Mouse (Mus musculus): ENCODE results near the gene Bpifb5. TPM values are rescaled to one million over a fixed set of nuclear protein-coding genes. Genes with fewer than 3 reads are reported as not detected.
"Not testable (repeated sequence)": the region's sequence is repeated elsewhere in the genome, so short reads cannot be mapped to it uniquely, and the experiment has no call there.

Bpifb5 gene
- not detected for total RNA-seq (2021)
- long read RNA-seq: 0 reads

- DNase-seq (ENCODE audit: low spot score in 2 of 2): no peak
Measured at GRCm38 (mm10) chr2:154223265-154223916, at the start of gene Bpifb5. Gene Bpifb5 (plus strand): TSS chr2:154223742.

DNA sequence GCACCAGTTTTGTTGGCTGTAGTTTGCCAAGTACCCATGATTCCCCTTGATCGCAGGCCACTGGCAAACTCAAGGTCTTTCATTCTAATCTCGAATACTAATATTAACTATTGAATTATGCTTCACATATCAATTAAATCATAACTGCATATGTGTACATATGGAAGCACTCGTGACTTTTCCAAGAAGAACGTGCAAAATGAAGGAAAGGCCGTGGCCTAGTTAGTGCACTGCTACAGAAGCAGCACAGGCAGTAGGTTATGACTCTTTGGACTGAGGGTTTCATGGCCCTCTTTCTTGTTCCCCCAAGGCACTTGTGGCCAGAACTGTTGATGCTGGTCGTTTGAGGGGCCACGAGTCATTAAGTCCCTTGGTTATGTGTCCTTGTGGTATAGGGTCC, 41.6 kb upstream of the Bpifb5 start:
- not testable (repeated sequence) for DNase-seq (ENCODE audit: low spot score in 2 of 2)

- DNase-seq (ENCODE audit: low spot score in 2 of 2): not testable (repeated sequence)
Measured at GRCm38 (mm10) chr2:154183061-154183460, 40.5 kb upstream of the Bpifb5 start.

- no peak for DNase-seq (ENCODE audit: low spot score in 2 of 2)
Measured at GRCm38 (mm10) chr2:154185319-154185718, 38.2 kb upstream of the Bpifb5 start.

GRCm38 (mm10) chr2:154185748-154186147, 37.8 kb upstream of the Bpifb5 start:
- DNase-seq (ENCODE audit: low spot score in 2 of 2): no peak

DNA sequence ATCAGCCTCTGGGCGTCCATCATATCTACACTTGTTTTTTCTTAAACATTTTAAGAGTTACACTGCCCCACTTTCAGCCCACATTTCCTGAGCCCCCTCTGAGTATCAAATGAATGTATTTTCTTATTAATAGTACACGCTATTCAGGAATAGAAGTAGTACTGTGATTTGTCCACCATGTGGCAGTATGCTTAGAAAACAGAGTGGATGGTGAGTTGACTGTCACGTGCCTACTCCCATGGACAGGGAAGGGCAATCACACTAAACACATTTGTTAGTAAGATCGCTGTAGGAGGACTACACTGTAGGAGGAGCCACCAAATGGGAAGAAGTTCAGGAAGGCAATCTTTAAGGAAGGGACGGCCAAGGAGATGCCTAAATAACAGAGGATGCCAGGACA, 36.1 kb upstream of the Bpifb5 start:
- no peak for DNase-seq (ENCODE audit: low spot score in 2 of 2)

GRCm38 (mm10) chr2:154189877-154190434, 33.6 kb upstream of the Bpifb5 start:
- no peak for DNase-seq (ENCODE audit: low spot score in 2 of 2)

DNA sequence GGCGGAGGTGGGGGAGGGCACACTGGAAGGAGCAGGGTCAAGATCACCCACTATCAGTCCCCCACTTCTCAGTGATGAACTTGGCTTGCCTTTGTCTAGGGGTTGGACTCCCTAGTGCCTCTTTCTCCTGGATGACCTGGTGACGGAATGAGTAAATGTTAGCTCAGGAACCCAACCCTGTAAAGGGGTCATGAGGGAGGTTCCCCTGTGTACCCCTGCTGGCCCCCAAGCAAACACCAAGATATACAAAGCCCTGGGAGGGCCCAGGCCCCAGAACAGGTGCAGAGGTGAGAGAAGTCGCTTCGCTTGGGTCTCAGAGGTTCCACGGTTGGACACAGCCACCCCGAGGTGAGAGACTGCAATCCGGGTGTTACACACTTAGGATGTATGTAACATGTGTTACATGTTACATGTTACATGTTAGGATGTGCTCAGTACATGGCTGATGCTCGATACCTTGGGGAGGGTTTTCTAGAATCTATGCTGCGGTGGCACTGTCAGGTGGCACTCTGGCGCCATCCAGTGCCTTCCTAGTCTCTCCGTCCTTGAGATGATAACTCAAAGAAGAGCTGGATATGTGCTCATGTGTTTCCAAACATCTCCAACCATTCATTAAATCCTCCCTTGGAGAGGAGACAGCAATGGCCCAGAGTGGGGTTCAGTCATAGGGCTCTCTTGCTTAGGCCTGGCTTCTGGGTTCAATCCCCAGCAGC, 32.8 kb upstream of the Bpifb5 start, which contains the start of gene Bpifb1:
Gene Bpifb1 (plus strand): TSS at position 273 of the 713 bp plus-strand sequence.
- DNase-seq (ENCODE audit: low spot score in 2 of 2): no peak

DNA sequence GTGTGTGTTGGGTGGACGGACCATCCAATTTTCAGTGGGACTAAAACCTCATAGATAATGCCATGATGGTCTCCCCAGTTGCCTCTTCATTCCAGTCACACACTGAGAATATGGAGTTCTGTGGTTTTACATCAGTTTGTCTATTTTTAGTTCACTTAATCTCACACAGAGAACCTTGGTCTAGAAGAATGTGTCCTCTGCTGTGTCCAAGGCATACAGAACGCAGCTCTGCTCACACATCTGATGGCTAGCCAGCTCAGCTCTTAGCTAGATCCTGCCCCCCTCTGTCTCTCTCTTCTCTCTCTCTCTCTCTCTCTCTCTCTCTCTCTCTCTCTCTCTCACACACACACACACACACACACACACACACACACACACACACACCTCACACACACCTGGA, 31.4 kb upstream of the Bpifb5 start:
- no peak for DNase-seq (ENCODE audit: low spot score in 2 of 2)

DNA sequence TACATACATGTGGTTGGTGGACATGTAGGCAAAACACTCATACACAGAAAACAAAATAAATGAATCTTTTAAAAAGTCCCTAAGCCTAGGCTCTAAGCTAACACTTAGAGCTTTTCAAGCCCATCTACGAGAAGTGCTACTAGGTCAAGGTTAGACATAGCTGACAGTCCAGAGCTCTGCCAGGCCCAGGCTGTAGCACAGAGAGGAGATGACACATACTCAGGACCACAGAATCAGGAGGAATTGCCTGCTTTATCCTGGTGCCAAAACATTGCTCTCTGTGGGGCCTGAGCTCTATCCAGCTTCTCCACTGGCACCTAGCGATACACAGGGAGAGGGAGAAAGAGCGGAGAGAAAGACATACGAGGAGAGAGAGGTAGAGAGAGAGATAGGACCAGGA, 30.5 kb upstream of the Bpifb5 start:
- no peak for DNase-seq (ENCODE audit: low spot score in 2 of 2)

GRCm38 (mm10) chr2:154193994-154194504, 29.5 kb upstream of the Bpifb5 start:
- DNase-seq (ENCODE audit: low spot score in 2 of 2): no peak

GRCm38 (mm10) chr2:154197036-154197435, 26.5 kb upstream of the Bpifb5 start:
- DNase-seq (ENCODE audit: low spot score in 2 of 2): no peak

DNA sequence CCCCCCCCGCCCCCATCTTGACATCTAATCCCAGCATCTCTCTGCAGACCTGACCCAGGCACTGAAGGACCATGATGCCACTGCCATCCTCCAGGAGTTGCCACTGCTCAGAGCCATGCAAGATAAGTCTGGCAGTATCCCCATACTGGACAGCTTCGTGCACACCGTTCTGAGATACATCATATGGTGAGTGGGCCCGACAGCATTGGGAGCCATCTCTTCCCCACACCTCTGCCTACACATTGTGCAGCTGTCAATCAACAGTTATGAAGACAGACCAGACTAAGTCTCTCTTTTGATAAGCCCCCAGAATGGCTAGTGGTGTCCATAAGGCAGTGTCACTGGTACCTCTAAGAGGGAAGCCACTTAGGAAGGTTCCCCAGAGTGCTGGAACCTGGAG, 18.9 kb upstream of the Bpifb5 start:
- DNase-seq (ENCODE audit: low spot score in 2 of 2): peak in 1 of 2 experiments; percentile 44

GRCm38 (mm10) chr2:154206908-154207307, 16.6 kb upstream of the Bpifb5 start:
- no peak for DNase-seq (ENCODE audit: low spot score in 2 of 2)

DNA sequence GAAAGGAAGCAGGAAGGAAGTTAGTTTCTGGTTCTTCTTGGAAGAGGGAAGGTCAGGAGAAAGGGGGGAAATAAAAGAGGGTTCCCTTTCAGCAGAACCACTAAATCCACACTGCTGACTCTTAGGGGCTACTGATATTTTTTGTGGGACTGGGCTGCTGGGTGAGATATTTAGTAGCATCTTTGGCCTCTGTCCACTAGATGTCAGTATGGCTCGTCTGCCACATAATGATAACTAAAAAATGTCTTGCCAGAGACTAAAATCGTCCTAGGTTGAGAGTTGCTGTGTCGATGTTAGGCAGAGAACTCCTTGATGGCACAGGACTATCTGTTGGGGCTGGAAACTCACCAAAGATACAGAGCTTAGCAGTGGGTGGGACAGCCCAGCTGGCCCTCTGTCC, 14.4 kb upstream of the Bpifb5 start:
- DNase-seq (ENCODE audit: low spot score in 2 of 2): peak in 1 of 2 experiments; percentile 40

- no peak for DNase-seq (ENCODE audit: low spot score in 2 of 2)
Measured at GRCm38 (mm10) chr2:154211121-154211520, 12.4 kb upstream of the Bpifb5 start.

GRCm38 (mm10) chr2:154211881-154212280, 11.7 kb upstream of the Bpifb5 start:
- peak; percentile 66 to 75 for DNase-seq (ENCODE audit: low spot score in 2 of 2)

GRCm38 (mm10) chr2:154215191-154215590, 8.4 kb upstream of the Bpifb5 start:
- peak; percentile 37 to 68 for DNase-seq (ENCODE audit: low spot score in 2 of 2)

DNA sequence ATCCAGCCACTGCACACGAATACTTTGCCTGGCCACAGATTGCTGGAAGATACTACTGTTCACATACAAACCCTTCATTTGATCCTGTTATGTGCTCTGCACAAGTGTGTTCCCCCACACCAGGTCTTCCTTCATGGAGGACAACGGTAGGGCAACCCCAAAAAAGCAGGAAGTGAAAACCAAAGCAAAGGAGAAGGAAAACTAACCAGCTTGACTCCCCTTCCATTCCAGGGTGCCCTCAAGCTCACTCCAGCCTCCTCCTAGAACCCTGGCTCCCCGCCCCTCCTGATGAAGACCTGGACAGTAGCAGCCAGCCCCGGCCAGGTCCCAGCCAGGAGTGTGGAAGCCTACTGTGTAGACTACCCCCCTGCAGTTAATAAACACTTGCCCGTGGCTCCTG, 3.6 kb upstream of the Bpifb5 start:
- DNase-seq (ENCODE audit: low spot score in 2 of 2): no peak

DNA sequence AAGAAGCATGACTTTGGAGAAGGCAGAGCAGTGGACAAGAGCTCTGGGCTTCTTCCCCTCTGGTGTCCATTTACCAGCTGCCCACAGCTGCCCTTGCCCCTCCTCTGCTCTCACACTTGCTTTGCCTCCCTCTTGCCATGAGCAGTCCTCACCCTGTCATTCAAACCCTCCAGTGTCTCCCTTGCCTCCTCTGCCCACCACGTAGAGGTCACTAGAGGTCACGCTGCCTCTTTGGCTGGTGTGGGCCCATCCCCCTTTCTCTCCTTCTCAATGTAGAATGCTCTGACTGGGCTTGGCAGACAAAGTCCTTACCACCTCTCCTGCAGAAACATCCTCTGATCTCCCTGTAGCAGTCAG, 353 bp downstream of the Bpifb5 start:
- DNase-seq (ENCODE audit: low spot score in 2 of 2): no peak

- DNase-seq (ENCODE audit: low spot score in 2 of 2): peak in 1 of 2 experiments; percentile 38
Measured at GRCm38 (mm10) chr2:154226991-154227390, 3.4 kb downstream of the Bpifb5 start.

GRCm38 (mm10) chr2:154227830-154228229, 4.3 kb downstream of the Bpifb5 start:
- no peak for DNase-seq (ENCODE audit: low spot score in 2 of 2)
